Mouse (Mus musculus) CD4-positive naive resting alpha-beta T cell, adult 76 days (primary cell): Measurements from ENCODE around the gene Mettl21e. TPM values are rescaled to one million over a fixed set of nuclear protein-coding genes. Genes with fewer than 3 reads are reported as not detected.

Experiments
- total RNA-seq: library from RNA; stranded (reverse); gene quantifications from one replicate; pipeline ENCODE4 v1.2.4, GENCODE M21; 2023

Mettl21e gene
- not detected for total RNA-seq

GRCm38 (mm10) chr1:44218876-44219275 lies at the start of gene Mettl21e:
TSS of gene Mettl21e (minus strand) at chr1:44218961.

Other genes with a start within 250 kb of the Mettl21e start
- gene Mettl21c, start 198.9 kb downstream of the Mettl21e start, total RNA-seq, result not detected
- 0.47 TPM for gene Gm8251, start 157.0 kb downstream of the Mettl21e start, total RNA-seq
- gene Tex30, start 116.5 kb downstream of the Mettl21e start, total RNA-seq, result 50.9 TPM
- gene Kdelc1, start 100.2 kb downstream of the Mettl21e start, total RNA-seq, result 2.1 TPM
- gene Bivm, start 100.0 kb downstream of the Mettl21e start, total RNA-seq, result 7.3 TPM
- 29.4 TPM for gene Ercc5, start 71.2 kb downstream of the Mettl21e start, total RNA-seq